Mouse (Mus musculus) heart, postnatal 0 days (tissue): ENCODE measurements around the gene Tardbp. TPM values are rescaled to one million over a fixed set of nuclear protein-coding genes. Genes with fewer than 3 reads are reported as not detected.

Source experiments
- ATAC-seq: fragments of 200-750 bp; cut with Nextera tagmentation; 2 replicates; pipeline ENCODE4 v1.8.0; 2017; ENCODE audit warnings: low read depth, moderate number of reproducible peaks, moderate library complexity; ENCODE audit not compliant: insufficient read depth
- DNase-seq: peaks from one replicate; pipeline ENCODE4 v3.0.0-alpha.2; 2016; ENCODE audit warnings: low spot score
- H3K27ac ChIP-seq: fragments of 300-500 bp; sonication (generic); 2 replicates; pipeline ENCODE4 v1.5.1; 2014; ENCODE audit warnings: low read depth, mild to moderate bottlenecking
- H3K27me3 ChIP-seq: fragments of 300-500 bp; sonication (generic); 2 replicates; pipeline ENCODE4 v1.6.1; 2014; ENCODE audit warnings: low read length, mixed read lengths; ENCODE audit not compliant: control insufficient read depth, insufficient read depth
- H3K36me3 ChIP-seq: fragments of 300-500 bp; sonication (generic); replicated peaks from 2 replicates; pipeline ENCODE4 v1.6.1; 2014; ENCODE audit warnings: low read length, mixed read lengths; ENCODE audit not compliant: control insufficient read depth, insufficient read depth
- H3K4me1 ChIP-seq: fragments of 300-500 bp; sonication (generic); 2 replicates; pipeline ENCODE4 v1.6.1; 2014; ENCODE audit warnings: antibody characterized with exemption; ENCODE audit not compliant: control insufficient read depth, insufficient read depth
- H3K4me2 ChIP-seq: fragments of 300-500 bp; sonication (generic); 2 replicates; pipeline ENCODE4 v1.6.1; 2014; ENCODE audit warnings: low read depth, mild to moderate bottlenecking, low read length, moderate library complexity
- H3K4me3 ChIP-seq: fragments of 300-500 bp; sonication (generic); 2 replicates; pipeline ENCODE4 v1.5.1; 2014; ENCODE audit warnings: low read depth, low read length
- H3K9ac ChIP-seq: fragments of 300-500 bp; sonication (generic); replicated peaks from 2 replicates; pipeline ENCODE4 v1.6.1; 2014; ENCODE audit warnings: low read depth, low read length, mixed read lengths
- H3K9me3 ChIP-seq: fragments of 300-500 bp; sonication (generic); replicated peaks from 2 replicates; pipeline ENCODE4 v1.6.1; 2016; ENCODE audit warnings: low read length; ENCODE audit not compliant: control insufficient read depth
- CTCF ChIP-seq: IDR thresholded peaks from 2 replicates; pipeline ENCODE4 v1.5.1; 2016; ENCODE audit warnings: antibody characterized with exemption, control low read depth, low read depth
- EP300 ChIP-seq: IDR thresholded peaks from 2 replicates; pipeline ENCODE4 v1.6.1; 2016; ENCODE audit warnings: antibody characterized with exemption, low read depth
- WGBS: fragments of 180-500 bp; shearing (Covaris S2); extraction: QIAGEN DNeasy Blood & Tissue Kit; methylation state at CpG from one replicate; pipeline ENCODE4 v1.1.7; 2014; 5-methylcytosine and 5-hydroxymethylcytosine counted together
- polyA plus RNA-seq: library from polyadenylated mRNA; unstranded; fragments of >200 nt; fragmentation: Nextera tagmentation; extraction: Ambion mirVana; gene quantifications from 2 replicates; pipeline ENCODE4 v1.2.1, GENCODE M21; 2015
- total RNA-seq: library from RNA; depleted of rRNA; stranded (reverse); fragments of >200 nt; gene quantifications from 2 replicates; pipeline ENCODE4 v1.2.3, GENCODE M21; 2014; ENCODE audit warnings: low replicate concordance

Tardbp gene
- total and polyA plus RNA-seq, 2 experiments from 2014 or later = 89.9 to 93.5 TPM

DNA sequence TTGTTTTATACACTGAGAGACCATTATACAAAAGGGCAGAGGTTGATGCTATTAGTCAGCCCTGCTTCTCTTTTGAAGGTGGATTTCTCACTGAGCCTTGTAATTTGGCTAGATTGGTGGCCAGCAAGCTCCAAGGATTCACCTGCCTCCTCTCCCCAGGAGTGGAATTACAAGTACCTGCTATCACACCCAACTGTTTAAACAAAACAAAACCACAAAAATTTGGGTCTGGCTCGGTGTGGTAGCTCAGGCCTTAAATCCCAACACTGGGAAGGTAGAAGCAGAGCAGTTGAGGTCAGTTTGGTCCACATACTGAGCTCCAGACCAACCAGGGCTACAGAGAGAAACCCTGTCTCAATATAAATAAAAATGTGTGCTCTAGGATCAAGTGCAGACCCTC lies 7.0 kb downstream of the Tardbp start:
- WGBS = 83% methylated on average over 1 of the region's 1 CpGs
- no peak overlapping the region for H3K4me3 ChIP-seq
- no peaks in the 10 kb centered on the region for H3K9me3 ChIP-seq
- ATAC-seq (no peak), DNase-seq (no peak)
- H3K36me3 ChIP-seq = peaks cover 94% of the 10 kb centered on the region
- no peaks in the 10 kb centered on the region for H3K27me3 ChIP-seq
- peaks cover 6% of the 10 kb centered on the region; the same call in 1 of the 2 replicates for H3K4me1 ChIP-seq
- H3K9ac ChIP-seq = no peak overlapping the region
- TF ChIP-seq EP300 (no peak), CTCF (no peak)
- no peak overlapping the region for H3K4me2 ChIP-seq
- no peak overlapping the region for H3K27ac ChIP-seq

DNA sequence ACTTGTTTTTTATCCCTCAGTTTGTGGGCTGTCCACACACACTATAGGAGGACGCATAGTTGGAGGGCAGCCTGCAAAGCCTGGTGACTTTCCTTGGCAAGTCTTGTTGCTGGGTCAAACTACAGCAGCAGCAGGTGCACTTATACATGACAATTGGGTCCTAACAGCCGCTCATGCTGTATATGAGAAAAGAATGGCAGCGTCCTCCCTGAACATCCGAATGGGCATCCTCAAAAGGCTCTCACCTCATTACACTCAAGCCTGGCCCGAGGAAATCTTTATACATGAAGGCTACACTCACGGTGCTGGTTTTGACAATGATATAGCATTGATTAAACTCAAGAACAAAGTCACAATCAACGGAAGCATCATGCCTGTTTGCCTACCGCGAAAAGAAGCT lies 13.1 kb downstream of the Tardbp start:
- ATAC-seq = no peak
- WGBS = 78% methylated on average over 9 of the region's 9 CpGs
- H3K9me3 ChIP-seq = no peaks in the 10 kb centered on the region
- H3K9ac ChIP-seq = no peak overlapping the region
- no peak for TF ChIP-seq CTCF
- no peak for TF ChIP-seq EP300
- H3K36me3 ChIP-seq = peaks cover 58% of the 10 kb centered on the region
- H3K27me3 ChIP-seq = no peaks in the 10 kb centered on the region
- no peak for DNase-seq
- no peak overlapping the region for H3K4me3 ChIP-seq
- no peak overlapping the region for H3K4me2 ChIP-seq
- no peak overlapping the region for H3K27ac ChIP-seq
- H3K4me1 ChIP-seq = 0 out of 2 replicates have a peak, but pooled peaks cover 2% of the 10 kb centered on the region

DNA sequence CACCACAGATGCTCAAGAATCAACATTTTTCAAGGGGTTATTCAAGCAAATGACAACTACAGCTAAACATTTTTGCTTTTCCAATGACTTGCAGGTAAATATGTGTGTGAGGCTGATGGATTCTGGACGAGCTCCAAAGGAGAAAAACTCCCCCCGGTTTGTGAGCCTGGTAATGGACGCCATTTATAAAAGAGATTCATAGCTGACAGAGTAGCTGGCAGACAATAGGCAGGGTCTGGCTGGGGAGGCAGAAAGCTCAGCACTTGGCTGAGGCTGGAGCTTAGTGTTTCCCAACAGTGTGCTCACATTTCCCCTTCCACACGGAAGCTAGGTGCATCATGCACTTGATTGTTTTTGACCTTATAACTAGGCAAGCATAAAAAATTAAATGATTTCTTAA lies 14.3 kb downstream of the Tardbp start:
- Histone ChIP-seq H3K27ac (no peak overlapping the region), H3K27me3 (no peaks in the 10 kb centered on the region), H3K4me1 (0 out of 2 replicates have a peak, but pooled peaks cover 7% of the 10 kb centered on the region), H3K4me2 (no peak overlapping the region), H3K9me3 (no peaks in the 10 kb centered on the region), H3K4me3 (no peak overlapping the region), H3K9ac (no peak overlapping the region), H3K36me3 (peaks cover 50% of the 10 kb centered on the region)
- ATAC-seq = no peak
- 44% methylated on average over 4 of the region's 4 CpGs for WGBS
- DNase-seq = no peak
- no peak for TF ChIP-seq EP300
- TF ChIP-seq CTCF = no peak

DNA sequence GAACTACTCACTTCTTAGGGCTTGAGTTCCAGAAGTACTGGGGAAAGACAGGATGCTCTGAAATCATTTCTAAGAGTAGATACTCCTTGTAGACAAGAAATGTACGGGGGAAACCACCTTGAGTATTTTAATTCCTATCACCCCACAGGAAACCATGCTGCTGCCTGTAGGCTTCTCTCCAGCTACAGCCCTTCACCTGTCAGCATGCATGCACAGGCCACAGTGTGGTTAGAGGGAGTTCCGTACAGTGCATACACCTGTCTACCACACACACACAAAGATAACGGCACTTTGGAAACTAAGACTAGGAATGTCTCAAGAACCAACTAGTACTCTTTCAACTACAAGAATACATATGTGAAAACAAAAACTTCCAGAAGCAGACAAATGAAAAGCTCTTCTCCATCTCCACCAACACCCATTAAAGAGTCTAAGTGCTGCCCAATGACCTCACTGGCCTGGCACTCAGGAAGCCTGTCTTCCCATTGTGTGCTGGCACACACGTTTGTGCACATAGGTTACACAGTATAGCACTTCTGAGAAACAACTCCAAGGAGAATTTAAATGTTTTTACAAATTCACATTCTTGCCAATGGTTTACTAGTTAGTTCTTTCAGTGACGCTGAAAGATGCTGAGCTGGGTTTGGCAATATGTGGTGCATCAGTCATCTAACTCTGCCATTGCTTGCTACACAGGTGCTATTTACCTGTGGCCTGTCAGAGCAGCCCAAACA lies 16.0 kb downstream of the Tardbp start:
- Histone ChIP-seq H3K4me1 (0 out of 2 replicates have a peak, but pooled peaks cover 7% of the 10 kb centered on the region), H3K4me3 (no peak overlapping the region), H3K9ac (no peak overlapping the region), H3K27me3 (no peaks in the 10 kb centered on the region), H3K4me2 (no peak overlapping the region), H3K9me3 (no peaks in the 10 kb centered on the region), H3K27ac (no peak overlapping the region), H3K36me3 (peaks cover 33% of the 10 kb centered on the region)
- ATAC-seq = no peak
- no peak for DNase-seq
- WGBS = 49% methylated on average over 5 of the region's 5 CpGs
- TF ChIP-seq EP300 (no peak), CTCF (no peak)

DNA sequence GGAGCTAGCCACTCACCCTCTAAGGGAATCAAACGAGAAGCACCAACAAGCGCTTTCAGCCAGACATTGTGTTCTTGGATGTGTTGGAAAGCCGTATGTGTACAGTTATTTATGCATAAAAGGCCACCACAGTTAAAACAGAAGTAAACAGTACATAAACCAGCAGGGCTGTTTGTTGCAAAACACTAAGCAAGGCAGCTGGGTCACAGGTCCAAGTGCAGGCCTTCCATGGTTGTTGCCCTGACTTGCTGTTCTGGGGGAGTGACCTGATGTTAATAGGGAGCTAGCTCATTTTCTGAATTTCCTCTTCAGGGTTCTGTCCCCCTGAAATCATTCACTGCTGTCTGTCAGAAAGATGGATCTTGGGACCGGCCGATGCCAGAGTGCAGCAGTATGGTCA lies 17.0 kb downstream of the Tardbp start:
- ATAC-seq (no peak), DNase-seq (no peak)
- Histone ChIP-seq H3K36me3 (peaks cover 23% of the 10 kb centered on the region), H3K4me1 (0 out of 2 replicates have a peak, but pooled peaks cover 7% of the 10 kb centered on the region), H3K9ac (no peak overlapping the region), H3K4me3 (no peak overlapping the region), H3K27me3 (no peaks in the 10 kb centered on the region), H3K9me3 (no peaks in the 10 kb centered on the region), H3K4me2 (no peak overlapping the region), H3K27ac (no peak overlapping the region)
- 87% methylated on average over 5 of the region's 5 CpGs for WGBS
- TF ChIP-seq EP300 = no peak
- TF ChIP-seq CTCF = no peak
